Mouse (Mus musculus) MEL (cell line): ENCODE results near the gene Stkld1. TPM values are rescaled to one million over a fixed set of nuclear protein-coding genes. Genes with fewer than 3 reads are reported as not detected.

ENCODE experiments used
- DNase-seq: peaks from one replicate; pipeline ENCODE4 v3.0.0; 2011; ENCODE audit warnings: low read depth, low spot score
- H3K27ac ChIP-seq: 2 replicates; pipeline ENCODE4 v1.5.1; 2012; ENCODE audit warnings: low read depth, mild to moderate bottlenecking, control low read depth, low read length, moderate library complexity; ENCODE audit not compliant: control insufficient read depth
- H3K27me3 ChIP-seq, 2 experiments: fragments of 150-350 bp in 1 of 2; sonication (generic) in 1 of 2; 2 replicates each; pipeline ENCODE4 v1.6.1; 2012; ENCODE audit warnings: low read length in 2 of 2, mild to moderate bottlenecking in 2 of 2, improper control_type of control experiment in 1 of 2, moderate library complexity in 1 of 2; ENCODE audit not compliant: insufficient read depth in 2 of 2, control insufficient read depth in 1 of 2
- H3K36me3 ChIP-seq, 2 experiments: 2 replicates each; pipeline ENCODE4 v1.6.1; 2012 to 2014; ENCODE audit warnings: low read length in 2 of 2, improper control_type of control experiment in 1 of 2, inconsistent platforms in 1 of 2, mild to moderate bottlenecking in 1 of 2; ENCODE audit not compliant: insufficient read depth in 2 of 2, control insufficient read depth in 1 of 2
- H3K4me1 ChIP-seq, 2 experiments: fragments of 150-350 bp in 1 of 2; sonication (generic) in 1 of 2; 2 replicates each; pipeline ENCODE4 v1.6.1; 2012; ENCODE audit warnings: low read length in 2 of 2, improper control_type of control experiment in 1 of 2, mild to moderate bottlenecking in 1 of 2; ENCODE audit not compliant: insufficient read depth in 2 of 2, control insufficient read depth in 1 of 2
- H3K4me3 ChIP-seq, 2 experiments: fragments of 150-350 bp in 1 of 2; sonication (generic) in 1 of 2; 2 replicates each; pipeline ENCODE4 v1.5.1; 2012; ENCODE audit warnings: low read depth in 2 of 2, low read length in 2 of 2, mild to moderate bottlenecking in 2 of 2, moderate library complexity in 2 of 2, control low read depth in 1 of 2, improper control_type of control experiment in 1 of 2; ENCODE audit not compliant: control insufficient read depth in 1 of 2, insufficient read depth in 1 of 2
- H3K79me2 ChIP-seq: 2 replicates; pipeline ENCODE4 v1.6.1; 2012; ENCODE audit warnings: mild to moderate bottlenecking, low read length, moderate library complexity; ENCODE audit not compliant: control insufficient read depth, poor library complexity, insufficient read depth
- H3K9ac ChIP-seq: 2 replicates; pipeline ENCODE4 v1.6.1; 2012; ENCODE audit warnings: low read depth, mild to moderate bottlenecking, control low read depth, low read length, moderate library complexity; ENCODE audit not compliant: control insufficient read depth, poor library complexity, severe bottlenecking
- H3K9me3 ChIP-seq: fragments of 150-350 bp; sonication (generic); replicated peaks from 2 replicates; pipeline ENCODE4 v1.6.1; 2012; ENCODE audit warnings: mild to moderate bottlenecking, low read length, improper control_type of control experiment, moderate library complexity; ENCODE audit not compliant: insufficient read depth
- BHLHE40 ChIP-seq: IDR thresholded peaks from 2 replicates; pipeline ENCODE4 v1.6.1; 2012; ENCODE audit warnings: low read depth, mild to moderate bottlenecking, inconsistent platforms, low read length, improper control_type of control experiment, borderline replicate concordance
- CHD1 ChIP-seq: IDR thresholded peaks from 2 replicates; pipeline ENCODE4 v1.6.1; 2012; ENCODE audit warnings: low read depth, mild to moderate bottlenecking, inconsistent platforms, low read length, improper control_type of control experiment
- CHD2 ChIP-seq: IDR thresholded peaks from 2 replicates; pipeline ENCODE4 v1.6.1; 2011; ENCODE audit warnings: low read length, improper control_type of control experiment
- CTCF ChIP-seq, 3 experiments: IDR thresholded peaks in 2 of 3; conservative IDR thresholded peaks in 1 of 3; 2 replicates each; pipeline ENCODE4 v1.5.1; 2011 to 2012; ENCODE audit warnings: low read length in 3 of 3, low read depth in 2 of 3, mild to moderate bottlenecking in 2 of 3, improper control_type of control experiment in 1 of 3, inconsistent platforms in 1 of 3, mixed read lengths in 1 of 3, moderate library complexity in 1 of 3; ENCODE audit not compliant: control insufficient read depth in 1 of 3, insufficient read depth in 1 of 3, poor library complexity in 1 of 3, severe bottlenecking in 1 of 3
- E2F4 ChIP-seq: IDR thresholded peaks from 2 replicates; pipeline ENCODE4 v1.6.1; 2011; ENCODE audit warnings: low read depth, low read length, improper control_type of control experiment, borderline replicate concordance
- ELF1 ChIP-seq: IDR thresholded peaks from 2 replicates; pipeline ENCODE4 v1.6.1; 2014; ENCODE audit warnings: low read depth, mild to moderate bottlenecking, inconsistent platforms, low read length, improper control_type of control experiment, moderate library complexity
- EP300 ChIP-seq, 2 experiments: IDR thresholded peaks; 2 replicates each; pipeline ENCODE4 v1.6.1; 2011; ENCODE audit warnings: improper control_type of control experiment in 2 of 2, low read length in 2 of 2, low read depth in 1 of 2, mild to moderate bottlenecking in 1 of 2
- ETS1 ChIP-seq: IDR thresholded peaks from 2 replicates; pipeline ENCODE4 v1.6.1; 2012; ENCODE audit warnings: low read depth, mild to moderate bottlenecking, inconsistent platforms, low read length, improper control_type of control experiment, moderate library complexity
- GABPA ChIP-seq: IDR thresholded peaks from 2 replicates; pipeline ENCODE4 v1.6.1; 2012; ENCODE audit warnings: low read depth, mild to moderate bottlenecking, inconsistent platforms, low read length, improper control_type of control experiment, moderate library complexity
- GATA1 ChIP-seq: IDR thresholded peaks from 2 replicates; pipeline ENCODE4 v1.6.1; 2011; ENCODE audit warnings: low read depth, low read length, improper control_type of control experiment
- HCFC1 ChIP-seq: IDR thresholded peaks from 2 replicates; pipeline ENCODE4 v1.6.1; 2012; ENCODE audit warnings: low read depth, mild to moderate bottlenecking, inconsistent platforms, low read length, improper control_type of control experiment, moderate library complexity
- JUND ChIP-seq: IDR thresholded peaks from 2 replicates; pipeline ENCODE4 v1.6.1; 2011; ENCODE audit warnings: low read depth, mild to moderate bottlenecking, improper control_type of control experiment, low read length
- KAT2A ChIP-seq: conservative IDR thresholded peaks from 2 replicates; pipeline ENCODE4 v1.6.1; 2012; ENCODE audit warnings: low read depth, low read length, improper control_type of control experiment, inconsistent platforms
- MAFK ChIP-seq: IDR thresholded peaks from 2 replicates; pipeline ENCODE4 v1.6.1; 2011; ENCODE audit warnings: low read depth, mild to moderate bottlenecking, low read length, improper control_type of control experiment, borderline replicate concordance
- MAX ChIP-seq: IDR thresholded peaks from 2 replicates; pipeline ENCODE4 v1.6.1; 2011; ENCODE audit warnings: low read length, improper control_type of control experiment
- MAZ ChIP-seq: IDR thresholded peaks from 2 replicates; pipeline ENCODE4 v1.6.1; 2012; ENCODE audit warnings: low read depth, mild to moderate bottlenecking, inconsistent platforms, low read length, improper control_type of control experiment
- MXI1 ChIP-seq: IDR thresholded peaks from 2 replicates; pipeline ENCODE4 v1.6.1; 2011; ENCODE audit warnings: mild to moderate bottlenecking, low read depth, low read length, improper control_type of control experiment
- MYB ChIP-seq: IDR thresholded peaks from 2 replicates; pipeline ENCODE4 v1.6.1; 2011; ENCODE audit warnings: mild to moderate bottlenecking, low read depth, low read length, improper control_type of control experiment
- MYC ChIP-seq: IDR thresholded peaks from 2 replicates; pipeline ENCODE4 v1.6.1; 2011; ENCODE audit warnings: low read depth, mild to moderate bottlenecking, low read length, improper control_type of control experiment, moderate library complexity
- NELFE ChIP-seq: IDR thresholded peaks from 2 replicates; pipeline ENCODE4 v1.6.1; 2011; ENCODE audit warnings: low read depth, low read length, improper control_type of control experiment
- NRF1 ChIP-seq: IDR thresholded peaks from 2 replicates; pipeline ENCODE4 v1.6.1; 2014; ENCODE audit warnings: low read depth, mild to moderate bottlenecking, inconsistent platforms, low read length, improper control_type of control experiment, moderate library complexity; ENCODE audit not compliant: poor library complexity, insufficient read depth, severe bottlenecking
- POLR2A ChIP-seq, 2 experiments: IDR thresholded peaks; 2 replicates each; pipeline ENCODE4 v1.6.1; 2011 to 2012; ENCODE audit warnings: low read length in 2 of 2, mild to moderate bottlenecking in 2 of 2, control low read depth in 1 of 2, improper control_type of control experiment in 1 of 2, low read depth in 1 of 2, moderate library complexity in 1 of 2; ENCODE audit not compliant: control insufficient read depth in 1 of 2, insufficient read depth in 1 of 2, poor library complexity in 1 of 2
- POLR2AphosphoS5 ChIP-seq: IDR thresholded peaks from 2 replicates; pipeline ENCODE4 v1.6.1; 2012; ENCODE audit warnings: low read depth, borderline replicate concordance, mild to moderate bottlenecking, inconsistent platforms, low read length, moderate library complexity, mixed read lengths
- RAD21 ChIP-seq: IDR thresholded peaks from 2 replicates; pipeline ENCODE4 v1.6.1; 2011; ENCODE audit warnings: mild to moderate bottlenecking, low read depth, low read length, improper control_type of control experiment
- RCOR1 ChIP-seq: IDR thresholded peaks from 2 replicates; pipeline ENCODE4 v1.6.1; 2012; ENCODE audit warnings: low read depth, mild to moderate bottlenecking, inconsistent platforms, low read length, improper control_type of control experiment
- SIN3A ChIP-seq: IDR thresholded peaks from 2 replicates; pipeline ENCODE4 v1.6.1; 2012; ENCODE audit warnings: low read length, improper control_type of control experiment, inconsistent platforms
- SMC3 ChIP-seq: IDR thresholded peaks from 2 replicates; pipeline ENCODE4 v1.6.1; 2011; ENCODE audit warnings: low read depth, low read length, improper control_type of control experiment
- TAL1 ChIP-seq: IDR thresholded peaks from 2 replicates; pipeline ENCODE4 v1.6.1; 2012; ENCODE audit warnings: mild to moderate bottlenecking, inconsistent platforms, low read length, moderate library complexity, mixed read lengths
- TBP ChIP-seq: IDR thresholded peaks from 2 replicates; pipeline ENCODE4 v1.8.0; 2011; ENCODE audit warnings: low read depth, low read length, improper control_type of control experiment
- TCF12 ChIP-seq: IDR thresholded peaks from 2 replicates; pipeline ENCODE4 v1.6.1; 2014; ENCODE audit warnings: low read depth, mild to moderate bottlenecking, inconsistent platforms, low read length, improper control_type of control experiment, moderate library complexity
- UBTF ChIP-seq: IDR thresholded peaks from 2 replicates; pipeline ENCODE4 v1.6.1; 2012; ENCODE audit warnings: low read depth, mild to moderate bottlenecking, inconsistent platforms, low read length, improper control_type of control experiment, moderate library complexity, borderline replicate concordance; ENCODE audit not compliant: insufficient read depth
- USF1 ChIP-seq: IDR thresholded peaks from 2 replicates; pipeline ENCODE4 v1.6.1; 2014; ENCODE audit warnings: low read depth, mild to moderate bottlenecking, inconsistent platforms, low read length, improper control_type of control experiment, moderate library complexity
- USF2 ChIP-seq, 2 experiments: IDR thresholded peaks; 2 replicates each; pipeline ENCODE4 v1.6.1; 2011 to 2012; ENCODE audit warnings: improper control_type of control experiment in 2 of 2, low read length in 2 of 2, borderline replicate concordance in 1 of 2, inconsistent platforms in 1 of 2, low read depth in 1 of 2, mild to moderate bottlenecking in 1 of 2; ENCODE audit not compliant: insufficient read depth in 1 of 2
- ZC3H11A ChIP-seq: IDR thresholded peaks from 2 replicates; pipeline ENCODE4 v1.6.1; 2012; ENCODE audit warnings: low read depth, mild to moderate bottlenecking, inconsistent platforms, low read length, improper control_type of control experiment
- ZMIZ1 ChIP-seq: IDR thresholded peaks from 2 replicates; pipeline ENCODE4 v1.6.1; 2012; ENCODE audit warnings: low read depth, mild to moderate bottlenecking, inconsistent platforms, low read length, improper control_type of control experiment, moderate library complexity
- ZNF384 ChIP-seq: IDR thresholded peaks from 2 replicates; pipeline ENCODE4 v1.6.1; 2012; ENCODE audit warnings: low read depth, mild to moderate bottlenecking, inconsistent platforms, low read length, improper control_type of control experiment
- polyA plus RNA-seq, 2 experiments: library from polyadenylated mRNA; stranded (reverse) in 1 of 2; unstranded in 1 of 2; fragments of >175 nt in 1 of 2; fragments of >200 nt in 1 of 2; gene quantifications; 2 replicates each; pipeline versions ENCODE4 v1.2.1 to v1.2.4; 2012; ENCODE audit warnings: low replicate concordance in 2 of 2, low read depth in 1 of 2; ENCODE audit not compliant: insufficient read length in 2 of 2, insufficient read depth in 1 of 2, missing spikeins in 1 of 2
- total RNA-seq: library from RNA; depleted of rRNA; stranded (reverse); fragments of 300-350 nt; gene quantifications from 2 replicates; pipeline ENCODE4 v1.2.3, GENCODE M21; 2012

Gene Stkld1
- total and polyA plus RNA-seq, 3 experiments: 0.25 TPM; not detected in 2

- peaks cover 0 to 18% of the 10 kb centered on the region in 2 experiments; a peak in 2 of 4 replicates for H3K4me1 ChIP-seq
- H3K27me3 ChIP-seq: no peaks in the 10 kb centered on the region
- H3K27ac ChIP-seq: peak within 1 kb of the TSS; percentile 67
- no peaks in the 10 kb centered on the region for H3K9me3 ChIP-seq
- H3K4me3 ChIP-seq: peak within 1 kb of the TSS; percentile 76 to 92
- DNase-seq: peak; percentile 90
- peak within 1 kb of the TSS; percentile 89 for H3K9ac ChIP-seq
- H3K79me2 ChIP-seq: peaks cover 59% of the 10 kb centered on the region
- peaks cover 5 to 18% of the 10 kb centered on the region in 2 experiments; a peak in 3 of 4 replicates for H3K36me3 ChIP-seq
- peak; percentile 93; the same call in 1 of the 2 replicates for TF ChIP-seq CHD1
- TF ChIP-seq ZMIZ1: peak; percentile 77
- TF ChIP-seq TCF12: peak; percentile 67
- peak; percentile 66 for TF ChIP-seq TBP
- 0 out of 2 replicates have a peak, but pooled peaks have one; percentile 54 for TF ChIP-seq KAT2A
- TF ChIP-seq NRF1: no peak
- TF ChIP-seq TAL1: no peak
- TF ChIP-seq MXI1: peak; percentile 98
- TF ChIP-seq RCOR1: no peak
- no peak for TF ChIP-seq RAD21
- no peak for TF ChIP-seq USF2 (IDR thresholded peaks at IDR 0.05; ENCODE audit: borderline replicate concordance in 1 of 2, insufficient read depth in 1 of 2, low read depth in 1 of 2, low read length in 2 of 2)
- no peak for TF ChIP-seq GATA1
- no peak for TF ChIP-seq GABPA
- no peak for TF ChIP-seq CHD2
- TF ChIP-seq POLR2AphosphoS5: 0 out of 2 replicates have a peak, but pooled peaks have one; percentile 27
- no peak for TF ChIP-seq SMC3
- TF ChIP-seq UBTF: no peak
- peak; percentile 85 for TF ChIP-seq HCFC1
- no peak for TF ChIP-seq CTCF (IDR thresholded peaks at IDR 0.05 in 2 of 3, conservative IDR thresholded peaks at IDR 0.05 in 1 of 3; ENCODE audit: control insufficient read depth in 1 of 3, insufficient read depth in 1 of 3, low read depth in 2 of 3, low read length in 3 of 3, poor library complexity in 1 of 3, severe bottlenecking in 1 of 3)
- TF ChIP-seq USF1: peak; percentile 87
- TF ChIP-seq E2F4: no peak
- TF ChIP-seq NELFE: peak; percentile 94
- TF ChIP-seq ETS1: peak; percentile 57; the same call in 1 of the 2 replicates
- no peak for TF ChIP-seq JUND
- peak; percentile 36; the same call in 1 of the 2 replicates for TF ChIP-seq BHLHE40
- no peak for TF ChIP-seq MAFK
- TF ChIP-seq SIN3A: peak; percentile 94
- TF ChIP-seq MYB: no peak; the same call in 1 of the 2 replicates
- TF ChIP-seq ELF1: peak; percentile 87
- TF ChIP-seq MAX: peak; percentile 93
- TF ChIP-seq MAZ: peak; percentile 60
- TF ChIP-seq MYC: peak; percentile 97
- no peak for TF ChIP-seq ZNF384
- no peak for TF ChIP-seq ZC3H11A
- TF ChIP-seq POLR2A (IDR thresholded peaks at IDR 0.05; ENCODE audit: control insufficient read depth in 1 of 2, insufficient read depth in 1 of 2, low read depth in 1 of 2, low read length in 2 of 2, poor library complexity in 1 of 2): peak; percentile 52 to 92
- TF ChIP-seq EP300 (IDR thresholded peaks at IDR 0.05; ENCODE audit: low read depth in 1 of 2, low read length in 2 of 2): peak in 1 of 2 experiments; percentile 7; a peak in 1 of 4 replicates
Observed at GRCm38 (mm10) chr2:26915927-26916728, 17.7 kb upstream of the Stkld1 start, which contains the start of the genes Surf2 and Surf1. Surf2 (plus strand) TSS chr2:26916367. Surf1 (minus strand) TSS chr2:26916530.
